Mouse (Mus musculus): ENCODE results near the gene Scarf1. TPM values are rescaled to one million over a fixed set of nuclear protein-coding genes. Genes with fewer than 3 reads are reported as not detected.

The Scarf1 gene
- total RNA-seq, 1 experiment from 2014 or later = not detected

DNA sequence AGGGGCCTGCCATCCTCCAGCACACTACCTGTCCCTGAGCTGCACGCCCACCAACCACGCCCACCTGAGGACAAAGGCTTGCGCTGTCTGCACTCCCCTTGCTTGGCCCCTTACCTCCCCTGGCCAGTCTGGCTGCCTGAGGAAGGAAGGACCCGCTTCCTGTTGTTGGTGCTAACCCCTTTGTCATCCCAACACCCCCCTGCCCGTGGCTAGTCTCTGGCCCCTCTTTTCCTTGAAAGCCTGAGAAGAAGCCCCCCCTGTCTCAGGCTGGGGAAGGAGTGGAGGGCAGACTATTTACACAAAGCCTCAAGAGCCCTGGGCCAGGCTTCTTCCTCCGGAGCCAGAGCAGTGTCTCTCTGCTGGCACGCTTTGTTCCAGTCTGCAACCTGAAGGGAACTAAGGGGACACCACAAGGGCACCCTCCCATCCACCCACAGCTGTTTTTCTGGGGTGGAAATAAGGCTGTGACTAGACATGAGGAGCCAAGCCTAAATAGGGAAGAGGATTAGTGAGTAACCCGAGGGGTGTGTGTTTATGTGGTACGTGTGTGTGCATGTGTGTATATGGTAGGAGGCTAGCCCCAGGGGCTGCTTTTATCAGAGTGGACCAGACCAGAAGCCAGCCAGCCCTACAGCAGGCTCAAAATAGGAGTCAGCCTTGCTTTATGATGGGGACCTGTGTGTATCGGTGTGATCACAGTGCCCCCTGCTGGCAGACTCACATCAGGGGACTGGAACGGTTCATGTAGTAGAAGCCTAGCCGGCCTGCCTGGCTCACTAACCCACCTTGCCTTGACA, 59.7 kb downstream of the Scarf1 start:
- peak; percentile 83 for ATAC-seq (replicated peaks; ENCODE audit: insufficient number of reproducible peaks, low FRiP score, low TSS enrichment, poor library complexity, severe bottlenecking)

DNA sequence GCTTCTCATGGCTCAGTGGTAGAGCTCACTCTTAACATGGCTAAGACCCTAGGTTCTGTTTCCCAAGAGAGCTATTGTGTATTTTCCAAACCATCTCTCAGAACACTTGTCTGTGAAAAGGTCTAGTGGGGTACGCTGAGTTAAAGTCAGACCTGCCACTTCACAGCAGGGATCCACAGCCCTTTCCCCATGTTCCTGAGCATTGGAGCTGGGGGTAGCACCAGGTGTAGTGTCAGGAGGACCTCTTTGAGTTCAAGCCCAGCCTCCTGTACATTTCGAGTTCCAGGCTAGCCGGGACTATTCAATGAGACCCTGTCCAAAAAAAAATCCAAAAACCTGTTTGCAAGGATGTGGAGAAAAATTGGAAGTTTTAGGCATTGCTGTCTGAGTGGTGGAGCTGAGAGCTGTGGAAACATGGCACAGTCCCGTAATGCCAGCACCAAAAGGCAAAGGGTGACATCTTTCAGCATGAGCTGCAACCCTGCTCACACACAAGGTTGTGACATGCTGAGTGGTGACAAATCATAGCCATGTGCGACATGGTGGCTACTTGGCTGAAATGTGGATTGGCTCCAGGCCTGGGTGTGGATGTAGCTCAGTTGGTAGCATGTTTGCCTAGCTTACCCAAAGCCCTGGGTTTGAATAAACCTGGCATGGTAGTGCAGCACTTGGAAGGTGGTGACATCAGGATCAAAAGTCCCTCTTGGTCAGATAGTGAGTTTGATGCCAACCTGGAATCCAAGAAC, 61.2 kb downstream of the Scarf1 start:
- ATAC-seq (replicated peaks; ENCODE audit: insufficient number of reproducible peaks, low FRiP score, low TSS enrichment, poor library complexity, severe bottlenecking) = no peak

DNA sequence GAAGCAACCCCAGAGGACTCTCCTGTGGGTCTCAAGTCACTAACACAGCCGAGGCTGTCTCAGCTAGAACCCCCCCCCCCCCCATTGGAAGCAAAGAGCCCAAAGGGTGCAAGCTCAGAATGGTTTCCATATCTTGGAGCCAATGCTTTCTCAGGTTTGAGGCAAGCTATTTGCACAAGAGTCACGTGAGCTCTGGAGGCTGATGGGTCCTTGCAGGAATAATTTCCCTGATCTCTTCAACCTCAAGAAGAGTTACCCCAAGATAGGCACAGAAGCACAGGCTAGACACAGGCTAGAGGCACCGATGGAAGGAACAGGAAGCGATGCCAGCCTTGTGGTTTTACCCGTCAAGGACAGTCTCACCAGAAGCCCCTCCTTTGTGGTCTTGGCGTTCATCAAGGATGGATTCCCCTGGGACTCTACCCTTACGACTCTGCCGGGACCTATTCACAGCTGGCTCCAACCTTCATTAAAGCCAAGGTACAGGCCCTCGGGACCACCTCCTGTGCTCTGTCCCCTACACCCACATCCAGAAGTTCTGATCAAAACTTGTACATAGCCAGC, 62.3 kb downstream of the Scarf1 start:
- ATAC-seq (replicated peaks; ENCODE audit: insufficient number of reproducible peaks, low FRiP score, low TSS enrichment, poor library complexity, severe bottlenecking) = no peak

Other genes starting within 250 kb of the Scarf1 start
- gene Rpa1, start 165.2 kb upstream of the Scarf1 start, total RNA-seq (2017) = 80.4 to 103 TPM (median 85.0 TPM) in 3 replicates
- gene Smyd4, start 165.1 kb upstream of the Scarf1 start, total RNA-seq (2017) = 11.4 to 20.4 TPM (median 12.6 TPM) in 3 replicates
- gene Serpinf1, start 90.8 kb upstream of the Scarf1 start, total RNA-seq (2017) = not detected in 3 replicates
- gene Serpinf2, start 73.9 kb upstream of the Scarf1 start, total RNA-seq (2017) = 0.19 TPM in 1 of 3 replicates, not detected in the others
- 15.9 to 17.9 TPM (median 16.5 TPM) in 3 replicates for gene Wdr81, start 58.8 kb upstream of the Scarf1 start, total RNA-seq (2017)
- gene Tlcd2, start 51.8 kb upstream of the Scarf1 start, total RNA-seq (2017) = 1.0 to 8.1 TPM (median 1.3 TPM) in 3 replicates
- gene Prpf8, start 26.7 kb upstream of the Scarf1 start, total RNA-seq (2017) = 65.5 to 114 TPM (median 72.0 TPM) in 3 replicates
- gene Rilp, start 3.4 kb upstream of the Scarf1 start, total RNA-seq (2017) = 3.7 to 7.0 TPM (median 4.9 TPM) in 3 replicates
- gene Slc43a2, start 18.2 kb downstream of the Scarf1 start, total RNA-seq (2017) = 33.3 to 44.2 TPM (median 36.6 TPM) in 3 replicates
- gene Pitpna, start 74.6 kb downstream of the Scarf1 start, total RNA-seq (2017) = 113 to 174 TPM (median 147 TPM) in 3 replicates
- gene Inpp5k, start 117.4 kb downstream of the Scarf1 start, total RNA-seq (2017) = 68.4 to 82.5 TPM (median 80.2 TPM) in 3 replicates
- gene Myo1c, start 137.0 kb downstream of the Scarf1 start, total RNA-seq (2017) = 93.0 to 115 TPM (median 97.0 TPM) in 3 replicates
- 101 to 126 TPM (median 121 TPM) in 3 replicates for gene Crk, start 165.7 kb downstream of the Scarf1 start, total RNA-seq (2017)
- gene Ywhae, start 219.3 kb downstream of the Scarf1 start, total RNA-seq (2017) = 136 to 226 TPM (median 205 TPM) in 3 replicates